Mouse (Mus musculus) neural tube, embryonic 14.5 days (tissue): ENCODE measurements at regions not wholly inside any gene's neighbourhood (a gene's known extent, or its start where the extent isn't known, plus 50 kb on each side); places are given as distances from the start of the nearest gene placed in this dataset.

Experiments
- ATAC-seq: fragments of 200-750 bp; cut with Nextera tagmentation; 2 replicates; pipeline ENCODE4 v1.8.0; 2017; ENCODE audit warnings: low read depth, mild to moderate bottlenecking, moderate TSS enrichment, moderate library complexity
- H3K27ac ChIP-seq: fragments of 300-500 bp; sonication (generic); 2 replicates; pipeline ENCODE4 v1.5.1; 2014; ENCODE audit warnings: low read depth, mild to moderate bottlenecking, control low read depth, low read length, moderate library complexity, mixed read lengths
- H3K27me3 ChIP-seq: fragments of 300-500 bp; sonication (generic); 2 replicates; pipeline ENCODE4 v1.6.1; 2014; ENCODE audit warnings: low read length; ENCODE audit not compliant: control insufficient read depth, insufficient read depth
- H3K36me3 ChIP-seq: fragments of 300-500 bp; sonication (generic); 2 replicates; pipeline ENCODE4 v1.6.1; 2014; ENCODE audit warnings: low read length, mixed read lengths; ENCODE audit not compliant: control insufficient read depth, insufficient read depth
- H3K4me1 ChIP-seq: fragments of 300-500 bp; sonication (generic); 2 replicates; pipeline ENCODE4 v1.6.1; 2014; ENCODE audit warnings: low read length; ENCODE audit not compliant: control insufficient read depth, insufficient read depth
- H3K4me2 ChIP-seq: fragments of 300-500 bp; sonication (generic); 2 replicates; pipeline ENCODE4 v1.6.1; 2014; ENCODE audit warnings: mild to moderate bottlenecking, low read depth, low read length, control low read depth
- H3K4me3 ChIP-seq: fragments of 300-500 bp; sonication (generic); 2 replicates; pipeline ENCODE4 v1.5.1; 2014; ENCODE audit warnings: low read depth, low read length, control low read depth, mixed read lengths
- H3K9ac ChIP-seq: fragments of 300-500 bp; sonication (generic); replicated peaks from 2 replicates; pipeline ENCODE4 v1.6.1; 2014; ENCODE audit warnings: low read depth, mild to moderate bottlenecking, control low read depth, low read length, mixed read lengths
- H3K9me3 ChIP-seq: fragments of 300-500 bp; sonication (generic); 2 replicates; pipeline ENCODE4 v1.6.1; 2016; ENCODE audit warnings: low read length; ENCODE audit not compliant: control insufficient read depth
- WGBS: fragments of 180-500 bp; shearing (Covaris S2); extraction: QIAGEN DNeasy Blood & Tissue Kit; methylation state at CpG from one replicate; pipeline ENCODE4 v1.1.7; 2014; 5-methylcytosine and 5-hydroxymethylcytosine counted together

DNA sequence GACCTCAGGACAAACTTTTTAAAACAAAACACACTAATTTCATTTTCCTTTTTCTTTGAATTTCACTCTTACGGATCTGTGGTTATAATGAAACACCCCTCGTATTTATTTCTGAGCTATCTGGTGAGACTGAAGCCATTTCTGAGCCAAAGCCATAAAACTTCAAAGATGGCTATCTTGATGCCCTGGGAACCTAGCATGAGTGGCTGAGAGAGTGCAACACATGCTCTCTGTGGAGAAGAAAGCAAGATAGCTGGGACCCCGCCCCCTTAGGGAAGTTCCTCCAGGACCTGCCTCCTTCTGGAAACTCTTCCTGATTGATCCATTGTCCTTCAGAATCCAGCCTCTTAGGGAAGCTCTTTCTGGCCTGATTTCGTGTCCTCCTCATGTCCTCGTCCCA, 57.6 kb upstream of the Myb start:
- no peak for ATAC-seq
- H3K9ac ChIP-seq, result no peak overlapping the region
- 87% methylated on average over 5 of the region's 5 CpGs for WGBS
- no peaks in the 10 kb centered on the region for H3K4me1 ChIP-seq
- no peaks in the 10 kb centered on the region for H3K27me3 ChIP-seq
- no peak overlapping the region for H3K4me3 ChIP-seq
- H3K9me3 ChIP-seq, result no peaks in the 10 kb centered on the region
- H3K36me3 ChIP-seq, result no peaks in the 10 kb centered on the region
- no peak overlapping the region for H3K4me2 ChIP-seq
- no peak overlapping the region for H3K27ac ChIP-seq

DNA sequence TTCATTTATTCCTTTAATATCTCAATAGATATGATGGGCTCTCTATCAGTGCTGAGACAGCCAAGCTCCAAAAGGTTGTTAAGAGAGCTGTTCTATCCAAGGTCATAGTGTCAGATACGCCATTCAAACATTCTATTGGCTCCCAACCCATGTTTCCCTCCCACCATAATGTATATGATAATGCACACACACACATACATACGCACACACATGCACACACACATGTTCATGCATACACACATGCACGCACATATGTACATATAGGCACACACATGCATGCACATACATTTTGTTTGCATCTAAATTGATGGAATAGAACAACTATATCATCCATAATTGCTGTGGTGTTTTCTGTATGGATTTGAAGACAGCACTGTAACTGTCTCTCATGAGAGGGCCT, 60.0 kb upstream of the Myb start:
- Histone ChIP-seq H3K27ac (no peak overlapping the region), H3K36me3 (no peaks in the 10 kb centered on the region), H3K9me3 (no peaks in the 10 kb centered on the region), H3K4me2 (no peak overlapping the region), H3K4me1 (no peaks in the 10 kb centered on the region), H3K4me3 (no peak overlapping the region), H3K27me3 (no peaks in the 10 kb centered on the region), H3K9ac (no peak overlapping the region)
- no peak for ATAC-seq
- 95% methylated on average over 3 of the region's 3 CpGs for WGBS

DNA sequence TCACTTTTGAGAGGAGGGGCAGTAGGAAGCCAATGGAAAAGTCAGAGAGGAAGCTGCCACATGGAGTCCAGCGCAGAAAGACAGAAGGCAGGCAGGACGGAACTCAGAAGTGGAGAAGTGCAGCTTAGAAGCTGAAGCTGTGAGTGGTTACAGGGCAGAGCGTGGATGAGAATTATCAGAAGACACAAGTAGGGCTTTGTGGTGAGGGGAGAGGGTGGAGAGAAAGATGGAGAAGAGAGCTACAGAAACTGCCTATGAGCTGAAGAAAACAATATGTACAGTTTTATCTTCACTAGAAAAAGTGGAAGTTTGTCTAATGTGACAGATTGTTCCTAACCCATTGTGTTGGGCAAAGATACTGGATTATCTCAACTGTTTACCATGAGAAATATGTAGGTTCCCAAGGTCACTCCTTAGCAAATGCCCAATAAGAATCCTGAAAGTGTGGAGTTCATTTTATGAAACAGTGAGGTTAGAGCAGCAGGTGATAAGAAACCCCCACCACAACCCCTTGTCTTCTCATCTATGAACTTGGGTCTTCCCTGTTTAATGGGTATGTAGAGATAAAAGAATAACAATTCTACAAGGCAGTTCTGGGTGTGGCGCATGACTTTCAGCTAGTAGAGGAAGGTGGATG, 60.6 kb upstream of the Myb start:
- H3K36me3 ChIP-seq, result no peaks in the 10 kb centered on the region
- H3K4me3 ChIP-seq, result no peak overlapping the region
- H3K4me1 ChIP-seq, result no peaks in the 10 kb centered on the region
- H3K27ac ChIP-seq, result no peak overlapping the region
- H3K27me3 ChIP-seq, result no peaks in the 10 kb centered on the region
- no peak overlapping the region for H3K9ac ChIP-seq
- 91% methylated on average over 4 of the region's 4 CpGs for WGBS
- H3K4me2 ChIP-seq, result no peak overlapping the region
- ATAC-seq, result no peak
- H3K9me3 ChIP-seq, result no peaks in the 10 kb centered on the region

DNA sequence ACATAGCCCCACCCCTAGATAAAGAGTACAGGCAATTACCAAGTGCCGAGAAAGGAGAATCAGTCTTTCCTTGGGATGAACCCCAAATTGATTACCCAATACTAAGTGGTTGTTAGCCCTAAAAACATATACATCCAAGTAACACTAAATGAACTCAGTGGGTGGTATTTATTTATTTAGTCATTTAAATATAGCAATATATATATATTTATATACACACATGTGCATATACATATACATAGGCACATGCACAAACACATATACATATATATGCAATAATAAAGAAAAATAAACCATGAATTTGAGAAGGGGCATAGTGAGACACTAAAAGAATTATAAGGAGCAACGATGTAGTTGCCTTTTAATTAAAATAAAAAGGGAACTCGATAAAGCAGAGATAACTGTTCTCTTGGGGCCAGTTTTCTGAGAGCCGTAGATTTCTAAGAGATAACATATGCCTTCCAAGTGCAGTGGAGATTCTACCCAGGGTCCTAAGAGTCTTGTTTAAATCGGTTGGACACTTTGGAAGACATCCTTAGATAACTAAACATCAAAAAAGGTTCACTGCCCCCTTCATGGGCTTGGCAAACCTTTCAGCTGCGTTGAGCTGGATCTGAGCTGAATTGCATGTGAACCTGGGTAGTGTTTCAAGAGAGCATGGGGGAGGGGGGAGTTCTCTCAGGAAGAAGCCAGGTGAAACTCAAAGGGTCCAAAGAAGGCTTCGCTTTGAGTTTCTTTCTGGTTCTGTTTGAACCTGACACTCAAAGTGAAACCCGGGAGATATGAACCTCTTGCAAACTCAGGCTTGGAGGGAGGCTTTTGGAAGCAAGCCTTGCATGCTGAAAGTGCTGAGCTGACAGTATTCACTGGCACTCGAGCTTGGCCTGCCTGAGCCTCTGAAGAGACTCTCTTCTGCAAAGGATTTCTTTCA, 61.6 kb upstream of the Myb start:
- no peak overlapping the region for H3K27ac ChIP-seq
- no peaks in the 10 kb centered on the region for H3K4me1 ChIP-seq

DNA sequence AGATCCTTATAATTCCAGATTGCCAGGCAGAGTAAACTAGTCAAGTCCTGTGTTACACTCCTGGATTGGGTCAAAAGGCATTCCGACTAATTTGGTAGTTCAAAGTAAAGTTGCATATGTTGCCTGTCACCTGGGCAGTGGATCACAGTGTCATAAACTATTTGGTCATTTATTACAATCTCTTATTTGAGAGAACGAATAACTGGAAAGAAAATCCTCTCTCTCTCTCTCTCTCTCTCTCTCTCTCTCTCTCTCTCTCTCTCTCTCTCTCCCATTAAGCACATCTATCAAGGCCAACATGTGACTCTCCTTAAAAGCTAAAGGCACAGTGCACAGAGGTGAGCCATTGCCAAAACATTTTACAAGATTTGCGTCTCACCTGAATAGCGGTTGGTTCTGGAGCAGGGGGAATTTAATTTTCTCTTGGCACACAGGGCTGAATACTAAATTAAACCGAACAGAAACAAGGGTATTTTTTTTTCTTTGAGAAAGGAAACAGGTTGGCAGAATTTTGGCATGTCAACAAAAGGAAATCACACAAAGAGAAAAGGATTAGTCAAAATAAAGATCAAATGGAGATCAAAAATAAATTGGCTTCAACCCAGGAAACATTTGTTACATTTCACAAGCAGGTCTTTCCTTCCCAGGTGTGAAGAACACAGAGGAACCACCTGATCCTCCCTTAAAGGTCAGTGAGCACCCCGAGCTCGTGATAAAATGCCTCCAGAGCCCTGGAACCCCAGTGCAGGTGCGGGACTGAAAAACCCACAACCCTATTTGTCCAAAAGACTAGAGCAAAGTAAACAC, 62.5 kb upstream of the Myb start:
- Histone ChIP-seq H3K9me3 (no peaks in the 10 kb centered on the region), H3K36me3 (no peaks in the 10 kb centered on the region), H3K27me3 (no peaks in the 10 kb centered on the region), H3K4me1 (no peaks in the 10 kb centered on the region), H3K9ac (no peak overlapping the region), H3K4me2 (no peak overlapping the region), H3K27ac (no peak overlapping the region), H3K4me3 (no peak overlapping the region)
- no peak for ATAC-seq
- 84% methylated on average over 8 of the region's 8 CpGs for WGBS

More for the DNA sequence above, 61.6 kb upstream of the Myb start:
- no peak for ATAC-seq
- Histone ChIP-seq H3K36me3 (no peaks in the 10 kb centered on the region), H3K27me3 (no peaks in the 10 kb centered on the region), H3K9ac (no peak overlapping the region), H3K9me3 (no peaks in the 10 kb centered on the region), H3K4me2 (no peak overlapping the region), H3K4me3 (no peak overlapping the region)
- WGBS, result 65% methylated on average over 9 of the region's 9 CpGs

DNA sequence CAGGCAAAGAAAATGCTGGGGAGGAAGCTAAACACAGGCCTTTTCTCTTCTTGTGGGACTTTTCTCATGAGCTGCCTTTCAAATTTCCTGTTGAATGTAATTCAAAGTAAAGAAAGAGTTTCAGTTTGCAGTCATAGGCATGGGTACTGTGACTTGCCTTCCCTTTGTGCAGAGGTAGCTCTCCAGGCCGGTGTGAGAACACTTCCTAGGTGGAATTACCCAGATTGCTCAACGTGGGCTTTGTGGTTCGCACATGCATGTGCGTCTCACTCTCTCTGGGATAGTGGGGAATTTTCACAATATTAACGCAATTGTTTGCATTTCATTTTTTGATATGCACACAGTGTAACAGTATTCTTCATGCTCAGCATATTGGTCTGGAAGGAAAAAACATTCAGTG, 63.4 kb upstream of the Myb start:
- H3K27me3 ChIP-seq, result no peaks in the 10 kb centered on the region
- ATAC-seq, result no peak
- H3K4me3 ChIP-seq, result no peak overlapping the region
- H3K4me1 ChIP-seq, result no peaks in the 10 kb centered on the region
- H3K27ac ChIP-seq, result no peak overlapping the region
- H3K9ac ChIP-seq, result no peak overlapping the region
- 94% methylated on average over 5 of the region's 5 CpGs for WGBS
- H3K9me3 ChIP-seq, result no peaks in the 10 kb centered on the region
- H3K36me3 ChIP-seq, result no peaks in the 10 kb centered on the region
- H3K4me2 ChIP-seq, result no peak overlapping the region

DNA sequence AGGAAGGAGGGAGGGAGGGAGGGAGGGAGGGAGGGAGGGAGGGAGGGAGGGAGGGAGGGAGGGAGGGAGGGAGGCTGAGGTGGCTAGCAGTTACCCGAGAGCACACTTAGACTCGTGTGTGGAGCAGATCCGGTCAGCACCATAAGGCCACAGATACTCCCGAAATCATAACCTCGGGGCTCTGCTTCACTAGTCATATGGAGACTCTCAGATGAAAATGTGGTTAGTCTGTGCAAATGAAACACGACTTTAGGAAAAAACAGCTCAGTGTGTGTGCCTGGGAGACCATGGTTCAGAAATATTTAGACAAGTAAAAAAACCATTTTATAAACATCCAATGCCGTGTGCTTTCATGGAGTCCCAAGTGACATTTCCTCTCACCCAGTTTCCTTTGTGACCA, 65.4 kb upstream of the Myb start:
- H3K27me3 ChIP-seq, result no peaks in the 10 kb centered on the region
- 71% methylated on average over 7 of the region's 7 CpGs for WGBS
- ATAC-seq, result no peak
- no peak overlapping the region for H3K4me3 ChIP-seq
- H3K9me3 ChIP-seq, result no peaks in the 10 kb centered on the region
- no peak overlapping the region for H3K9ac ChIP-seq
- no peaks in the 10 kb centered on the region for H3K36me3 ChIP-seq
- no peak overlapping the region for H3K27ac ChIP-seq
- no peaks in the 10 kb centered on the region for H3K4me1 ChIP-seq
- H3K4me2 ChIP-seq, result no peak overlapping the region

DNA sequence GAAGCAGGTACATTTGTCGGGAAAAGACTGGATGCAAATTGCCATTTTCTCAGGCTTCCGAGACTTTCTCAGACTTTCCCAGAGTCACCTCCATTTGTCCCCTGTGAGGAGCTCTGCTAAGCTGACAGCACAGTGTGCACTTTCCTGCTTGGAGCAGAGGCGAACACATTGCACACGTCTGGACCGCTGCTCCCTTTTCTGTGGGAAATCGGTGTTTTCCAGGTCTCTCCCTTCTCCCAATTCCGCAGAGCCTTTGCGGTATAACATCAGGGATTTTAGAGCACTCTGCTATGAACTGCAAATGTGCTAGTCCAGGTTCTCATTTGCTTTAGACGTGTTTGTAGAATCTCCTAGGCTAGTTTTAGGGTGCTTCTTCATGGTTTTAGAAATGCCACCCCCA, 67.0 kb upstream of the Myb start:
- Histone ChIP-seq H3K4me2 (no peak overlapping the region), H3K9ac (no peak overlapping the region), H3K4me1 (no peaks in the 10 kb centered on the region), H3K27me3 (no peaks in the 10 kb centered on the region), H3K4me3 (no peak overlapping the region), H3K36me3 (no peaks in the 10 kb centered on the region), H3K9me3 (no peaks in the 10 kb centered on the region), H3K27ac (no peak overlapping the region)
- 87% methylated on average over 9 of the region's 9 CpGs for WGBS
- no peak for ATAC-seq

DNA sequence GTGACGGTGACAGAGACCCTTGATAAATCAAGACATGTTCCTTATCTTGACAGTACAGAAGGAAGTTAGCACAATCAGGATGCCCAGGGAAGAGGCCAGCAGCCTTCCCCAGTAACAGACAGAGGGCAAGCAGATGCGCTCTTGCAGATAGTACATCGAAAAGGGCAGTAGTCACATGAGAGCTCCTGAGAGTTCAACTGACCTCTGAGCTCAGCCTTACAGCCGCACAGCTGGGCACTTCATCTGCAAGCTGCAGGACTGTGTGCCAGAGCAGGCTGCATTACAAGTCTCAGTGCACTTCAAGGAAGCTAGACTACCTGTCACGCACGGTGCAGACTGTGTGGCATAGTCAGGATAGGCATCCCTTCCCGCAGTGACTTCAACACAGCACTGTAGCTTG, 67.2 kb upstream of the Hbs1l start:
- no peaks in the 10 kb centered on the region for H3K4me1 ChIP-seq

More for the DNA sequence above, 67.2 kb upstream of the Hbs1l start:
- no peaks in the 10 kb centered on the region for H3K9me3 ChIP-seq
- H3K9ac ChIP-seq, result no peak overlapping the region
- ATAC-seq, result no peak
- H3K27ac ChIP-seq, result no peak overlapping the region
- no peaks in the 10 kb centered on the region for H3K27me3 ChIP-seq
- WGBS, result 75% methylated on average over 7 of the region's 7 CpGs
- no peaks in the 10 kb centered on the region for H3K36me3 ChIP-seq
- no peak overlapping the region for H3K4me3 ChIP-seq
- H3K4me2 ChIP-seq, result no peak overlapping the region
